In genomic region chr8:70506328-70507026, GRCm38 (mm10) we compare ENCODE assay signal across 8 mouse cellular contexts. TPM values are rescaled to one million over a fixed set of nuclear protein-coding genes. Genes with fewer than 3 reads are reported as not detected.
A peak's percentile ranks its signal among the peaks of the same experiment; 100 is the strongest.
DNase-seq lines count a peak whose midpoint lies in the region; ATAC-seq and TF ChIP-seq lines count a peak whose summit lies in the region.

Gene Rex1bd (minus strand): TSS chr8:70506752.

- intact Hi-C loops in heart, adult 2 months (cut with DNase I) = loop anchor here (2.0 kb wide), 1 partner anchor 78 kb away; no protein-coding TSS in a partner anchor

- H3K9me3 ChIP-seq in embryonic facial prominence, embryonic 13.5 days = no peaks in the 10 kb centered on the region
- no peaks in the 10 kb centered on the region for H3K9me3 ChIP-seq in limb, embryonic 14.5 days (ENCODE audit: control insufficient read depth, low read length)
- no peaks in the 10 kb centered on the region for H3K9me3 ChIP-seq in midbrain, postnatal 0 days (ENCODE audit: low read length)

- peak; percentile 82 for TF ChIP-seq CTCF in heart, adult 2 months (IDR thresholded peaks at IDR 0.05)
- TF ChIP-seq CTCF in midbrain, postnatal 0 days (IDR thresholded peaks at IDR 0.05) = peak; percentile 91

- peak; percentile 97 for DNase-seq in 3134 (ENCODE audit: extremely low read depth, insufficient read length, low spot score)
- peak; percentile 95 to 97 for DNase-seq in adrenal gland, postnatal 36 days
- DNase-seq in heart, adult 2 months = peak; percentile 96
- DNase-seq in kidney, adult 9 months = peak; percentile 96
- DNase-seq in limb, embryonic 14.5 days (ENCODE audit: low spot score) = peak; percentile 94
- peak; percentile 93 for DNase-seq in midbrain, postnatal 0 days (ENCODE audit: low spot score)
- DNase-seq in spleen, postnatal 14 days (ENCODE audit: low spot score in 2 of 2) = peak; percentile 88 to 92

- H3K4me2 ChIP-seq in embryonic facial prominence, embryonic 13.5 days = peak within 1 kb of the TSS; percentile 73
- H3K4me2 ChIP-seq in limb, embryonic 14.5 days (replicated peaks; ENCODE audit: low read depth, low read length, severe bottlenecking) = peak within 1 kb of the TSS; percentile 74
- H3K4me2 ChIP-seq in midbrain, postnatal 0 days (ENCODE audit: low read depth, low read length, poor library complexity, severe bottlenecking) = peak within 1 kb of the TSS; percentile 74

- peak within 1 kb of the TSS; percentile 94 for H3K27ac ChIP-seq in embryonic facial prominence, embryonic 13.5 days
- peak within 1 kb of the TSS; percentile 94 for H3K27ac ChIP-seq in heart, adult 2 months
- peak within 1 kb of the TSS; percentile 89 for H3K27ac ChIP-seq in limb, embryonic 14.5 days (replicated peaks; ENCODE audit: low read depth, low read length)
- peak within 1 kb of the TSS; percentile 93 for H3K27ac ChIP-seq in midbrain, postnatal 0 days (ENCODE audit: low read depth, low read length)

- H3K9ac ChIP-seq in embryonic facial prominence, embryonic 13.5 days = peak within 1 kb of the TSS; percentile 89
- H3K9ac ChIP-seq in heart, adult 2 months (ENCODE audit: low read depth, low read length) = peak within 1 kb of the TSS; percentile 94
- peak within 1 kb of the TSS; percentile 73 for H3K9ac ChIP-seq in limb, embryonic 14.5 days (ENCODE audit: low read depth, low read length, severe bottlenecking)
- peak within 1 kb of the TSS; percentile 90 for H3K9ac ChIP-seq in midbrain, postnatal 0 days (replicated peaks; ENCODE audit: low read length, poor library complexity, severe bottlenecking)

- peak; percentile 81 for ATAC-seq in embryonic facial prominence, embryonic 13.5 days (ENCODE audit: insufficient number of reproducible peaks, insufficient read depth, low FRiP score, low TSS enrichment, low read depth)
- peak; percentile 88 for ATAC-seq in limb, embryonic 14.5 days (ENCODE audit: low FRiP score, low read depth)
- ATAC-seq in midbrain, postnatal 0 days (ENCODE audit: low FRiP score) = peak; percentile 83

- peaks cover 12% of the 10 kb centered on the region for H3K27me3 ChIP-seq in embryonic facial prominence, embryonic 13.5 days
- H3K27me3 ChIP-seq in heart, adult 2 months (ENCODE audit: control insufficient read depth, insufficient read depth, low read length) = no peaks in the 10 kb centered on the region
- H3K27me3 ChIP-seq in limb, embryonic 14.5 days (ENCODE audit: control insufficient read depth, insufficient read depth, low read length) = peaks cover 5% of the 10 kb centered on the region; the same call in 1 of the 2 replicates
- H3K27me3 ChIP-seq in midbrain, postnatal 0 days (ENCODE audit: insufficient read depth, low read length) = peaks cover 16% of the 10 kb centered on the region

- peaks cover 27% of the 10 kb centered on the region for H3K36me3 ChIP-seq in embryonic facial prominence, embryonic 13.5 days
- H3K36me3 ChIP-seq in heart, adult 2 months (ENCODE audit: control insufficient read depth, insufficient read depth, low read length) = peaks cover 2% of the 10 kb centered on the region; the same call in 1 of the 2 replicates
- peaks cover 23% of the 10 kb centered on the region for H3K36me3 ChIP-seq in limb, embryonic 14.5 days (ENCODE audit: control insufficient read depth, insufficient read depth, low read length)
- H3K36me3 ChIP-seq in midbrain, postnatal 0 days (ENCODE audit: insufficient read depth, low read length) = peaks cover 15% of the 10 kb centered on the region; the same call in 1 of the 2 replicates

- peaks cover 3% of the 10 kb centered on the region for H3K79me2 ChIP-seq in heart, adult 2 months (replicated peaks; ENCODE audit: control insufficient read depth, insufficient read depth, low read length)

- H3K4me3 ChIP-seq in embryonic facial prominence, embryonic 13.5 days = peak within 1 kb of the TSS; percentile 68
- H3K4me3 ChIP-seq in heart, adult 2 months = peak within 1 kb of the TSS; percentile 75
- peak within 1 kb of the TSS; percentile 57 for H3K4me3 ChIP-seq in limb, embryonic 14.5 days (replicated peaks; ENCODE audit: low read length)
- H3K4me3 ChIP-seq in midbrain, postnatal 0 days (ENCODE audit: low read depth, low read length) = peak within 1 kb of the TSS; percentile 70

- 2% methylated on average over 40 of the region's 40 CpGs for WGBS in embryonic facial prominence, embryonic 13.5 days
- 4% methylated on average over 40 of the region's 40 CpGs for WGBS in heart, adult 2 months
- 2% methylated on average over 35 of the region's 40 CpGs for WGBS in limb, embryonic 14.5 days
- WGBS in midbrain, postnatal 0 days = 3% methylated on average over 39 of the region's 40 CpGs

- TF ChIP-seq POLR2A in heart, adult 2 months (IDR thresholded peaks at IDR 0.05; ENCODE audit: insufficient read depth, low read depth, low read length) = peak; percentile 47
- 0 out of 2 replicates have a peak, but pooled peaks have one; percentile 57 for TF ChIP-seq POLR2A in limb, embryonic 14.5 days (IDR thresholded peaks at IDR 0.05; ENCODE audit: borderline replicate concordance, extremely low read depth, insufficient read depth, insufficient read length)

- TF ChIP-seq EP300 in heart, adult 2 months (IDR thresholded peaks at IDR 0.05; ENCODE audit: insufficient read depth, low read depth, low read length) = 0 out of 2 replicates have a peak, but pooled peaks have one; percentile 51

- peaks cover 67% of the 10 kb centered on the region for H3K4me1 ChIP-seq in embryonic facial prominence, embryonic 13.5 days
- H3K4me1 ChIP-seq in heart, adult 2 months (ENCODE audit: control insufficient read depth, insufficient read depth, low read length) = peaks cover 15% of the 10 kb centered on the region
- H3K4me1 ChIP-seq in limb, embryonic 14.5 days (ENCODE audit: control insufficient read depth, insufficient read depth, low read length) = peaks cover 56% of the 10 kb centered on the region
- H3K4me1 ChIP-seq in midbrain, postnatal 0 days (ENCODE audit: insufficient read depth, low read length) = peaks cover 7% of the 10 kb centered on the region; the same call in 1 of the 2 replicates

RNA-seq across cellular contexts. Expression of gene Rex1bd, which starts in this region (rescaled TPM):
- 100 to 1,000 TPM; 144 to 154 TPM for total RNA-seq in adrenal gland, postnatal 36 days (2021)
- polyA plus RNA-seq in embryonic facial prominence, embryonic 13.5 days (2015; fragmentation: Nextera tagmentation; extraction: Ambion mirVana) = 169 and 178 TPM in 2 replicates
- 100 to 1,000 TPM; 111 to 118 TPM for total RNA-seq in heart, adult 2 months (2021)
- 129 and 145 TPM in 2 replicates for polyA plus RNA-seq in heart, adult 2 months (2012; rRNA removed)
- 154 and 175 TPM in 2 replicates for polyA plus RNA-seq in limb, embryonic 14.5 days (2012; rRNA removed)
- polyA plus RNA-seq in limb, embryonic 14.5 days (2014; fragmentation: Nextera tagmentation; extraction: Ambion mirVana) = 152 and 156 TPM in 2 replicates
- 118 and 121 TPM in 2 replicates for total RNA-seq in midbrain, postnatal 0 days (2014; rRNA removed)
- polyA plus RNA-seq in midbrain, postnatal 0 days (2015; fragmentation: Nextera tagmentation; extraction: Ambion mirVana) = 198 and 212 TPM in 2 replicates

Comparison
In these comparisons a context has a peak if more than half of its experiments do, and no peak if none do; other contexts are left out.
1. Peak in every context shown above with its lines: DNase-seq, ATAC-seq, H3K4me3 ChIP-seq and H3K27ac ChIP-seq.